Mouse (Mus musculus) heart, embryonic 11.5 days (tissue): ENCODE results near the gene Oosp1. TPM values are rescaled to one million over a fixed set of nuclear protein-coding genes. Genes with fewer than 3 reads are reported as not detected.

Experiments
- ATAC-seq: fragments of 200-750 bp; cut with Nextera tagmentation; replicated peaks from 2 replicates; pipeline ENCODE4 v1.8.0; 2017; ENCODE audit warnings: moderate library complexity; ENCODE audit not compliant: insufficient number of reproducible peaks, low FRiP score, low TSS enrichment
- H3K27ac ChIP-seq: fragments of 300-500 bp; sonication (generic); 2 replicates; pipeline ENCODE4 v1.5.1; 2014; ENCODE audit warnings: mild to moderate bottlenecking, low read depth, low read length
- H3K27me3 ChIP-seq: fragments of 300-500 bp; sonication (generic); 2 replicates; pipeline ENCODE4 v1.6.1; 2014; ENCODE audit warnings: mild to moderate bottlenecking, low read length, mixed read lengths; ENCODE audit not compliant: control insufficient read depth, insufficient read depth
- H3K36me3 ChIP-seq: fragments of 300-500 bp; sonication (generic); 2 replicates; pipeline ENCODE4 v1.6.1; 2014; ENCODE audit warnings: mild to moderate bottlenecking, low read length, moderate library complexity, mixed read lengths; ENCODE audit not compliant: control insufficient read depth, insufficient read depth
- H3K4me1 ChIP-seq: fragments of 300-500 bp; sonication (generic); 2 replicates; pipeline ENCODE4 v1.6.1; 2014; ENCODE audit warnings: low read length; ENCODE audit not compliant: control insufficient read depth, insufficient read depth
- H3K4me2 ChIP-seq: fragments of 300-500 bp; sonication (generic); 2 replicates; pipeline ENCODE4 v1.6.1; 2014; ENCODE audit warnings: mild to moderate bottlenecking, moderate library complexity
- H3K4me3 ChIP-seq: fragments of 300-500 bp; sonication (generic); 2 replicates; pipeline ENCODE4 v1.5.1; 2014; ENCODE audit warnings: low read depth, low read length
- H3K9ac ChIP-seq: fragments of 300-500 bp; sonication (generic); 2 replicates; pipeline ENCODE4 v1.6.1; 2014; ENCODE audit warnings: mild to moderate bottlenecking, low read depth, low read length, moderate library complexity
- H3K9me3 ChIP-seq: fragments of 300-500 bp; sonication (generic); replicated peaks from 2 replicates; pipeline ENCODE4 v1.6.1; 2016; ENCODE audit warnings: low read length; ENCODE audit not compliant: control insufficient read depth
- WGBS: fragments of 180-500 bp; shearing (Covaris S2); extraction: QIAGEN DNeasy Blood & Tissue Kit; methylation state at CpG from one replicate; pipeline ENCODE4 v1.1.7; 2014; ENCODE audit not compliant: insufficient replicate concordance; 5-methylcytosine and 5-hydroxymethylcytosine counted together
- polyA plus RNA-seq: library from polyadenylated mRNA; unstranded; fragments of >200 nt; fragmentation: Nextera tagmentation; extraction: Ambion mirVana; gene quantifications from 2 replicates; pipeline ENCODE4 v1.2.1, GENCODE M21; 2014

Gene Oosp1
- polyA plus RNA-seq, 1 experiment from 2014 or later: not detected

- no peak overlapping the region for H3K9ac ChIP-seq
- no peak overlapping the region for H3K27ac ChIP-seq
- 59% methylated on average over 4 of the region's 4 CpGs for WGBS
- ATAC-seq: no peak
- H3K36me3 ChIP-seq: no peaks in the 10 kb centered on the region
- H3K4me2 ChIP-seq: no peak overlapping the region
- H3K27me3 ChIP-seq: no peaks in the 10 kb centered on the region
- H3K4me1 ChIP-seq: no peaks in the 10 kb centered on the region
- H3K9me3 ChIP-seq: no peaks in the 10 kb centered on the region
- H3K4me3 ChIP-seq: no peak overlapping the region
These were observed 51.9 kb downstream of the Oosp1 start for GRCm38 (mm10) chr19:11639038-11639437.

DNA sequence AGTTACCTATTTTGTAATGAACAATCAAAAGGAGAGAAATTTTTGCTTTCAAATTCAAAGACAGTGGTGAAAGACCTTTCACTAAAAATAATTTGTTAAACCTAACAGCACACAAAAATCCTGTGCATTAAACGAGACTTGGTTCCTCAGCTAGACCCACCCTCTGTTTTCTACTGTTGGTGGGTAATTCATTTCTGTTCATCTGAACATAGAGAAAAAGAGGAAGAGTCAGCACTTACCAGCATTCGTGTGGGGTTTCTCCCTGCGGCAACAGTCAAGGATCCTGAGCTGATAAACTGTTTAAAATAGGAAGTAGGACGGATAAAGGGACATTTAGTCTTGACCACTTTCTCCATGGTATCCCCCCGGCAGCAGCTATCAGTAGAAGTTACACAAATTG, 55.4 kb downstream of the Oosp1 start:
- ATAC-seq: no peak
- 48% methylated on average over 5 of the region's 5 CpGs for WGBS

GRCm38 (mm10) chr19:11634330-11634729, 56.6 kb downstream of the Oosp1 start:
- no peak for ATAC-seq
- Histone ChIP-seq H3K9me3 (no peaks in the 10 kb centered on the region), H3K27me3 (no peaks in the 10 kb centered on the region), H3K4me1 (no peaks in the 10 kb centered on the region), H3K4me3 (no peak overlapping the region), H3K36me3 (no peaks in the 10 kb centered on the region), H3K4me2 (no peak overlapping the region), H3K9ac (no peak overlapping the region), H3K27ac (no peak overlapping the region)
- 59% methylated on average over 2 of the region's 2 CpGs for WGBS

More for the DNA sequence above, 55.4 kb downstream of the Oosp1 start:
- H3K4me2 ChIP-seq: no peak overlapping the region
- H3K4me3 ChIP-seq: no peak overlapping the region
- no peaks in the 10 kb centered on the region for H3K36me3 ChIP-seq
- H3K9me3 ChIP-seq: no peaks in the 10 kb centered on the region
- H3K27ac ChIP-seq: no peak overlapping the region
- no peak overlapping the region for H3K9ac ChIP-seq
- H3K4me1 ChIP-seq: no peaks in the 10 kb centered on the region
- no peaks in the 10 kb centered on the region for H3K27me3 ChIP-seq

DNA sequence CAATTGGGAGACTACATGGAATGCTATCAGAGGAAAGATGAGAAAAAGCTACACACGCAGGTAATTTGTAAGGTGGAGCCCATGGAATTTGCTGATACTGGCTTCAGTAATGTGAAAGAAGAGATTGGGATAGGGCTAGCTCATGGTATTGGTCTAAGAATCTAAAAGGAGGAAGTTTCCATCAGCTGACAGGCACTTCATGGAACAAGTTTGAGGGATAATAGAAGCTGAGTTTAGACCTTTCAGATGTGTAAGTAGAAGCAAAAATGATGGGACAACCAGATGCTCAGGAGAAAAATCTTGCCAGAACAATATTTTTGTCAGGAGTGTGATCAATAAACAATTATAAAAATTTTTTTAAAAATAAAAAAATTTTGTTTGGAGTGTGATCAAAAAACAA, 57.2 kb downstream of the Oosp1 start:
- no peak overlapping the region for H3K4me3 ChIP-seq
- no peak for ATAC-seq
- no peaks in the 10 kb centered on the region for H3K9me3 ChIP-seq
- no peaks in the 10 kb centered on the region for H3K27me3 ChIP-seq
- H3K27ac ChIP-seq: no peak overlapping the region
- WGBS: 76% methylated on average over 1 of the region's 1 CpGs
- no peaks in the 10 kb centered on the region for H3K36me3 ChIP-seq
- no peak overlapping the region for H3K4me2 ChIP-seq
- no peak overlapping the region for H3K9ac ChIP-seq
- no peaks in the 10 kb centered on the region for H3K4me1 ChIP-seq

GRCm38 (mm10) chr19:11625231-11625630, 65.7 kb downstream of the Oosp1 start:
- Histone ChIP-seq H3K27ac (no peak overlapping the region), H3K9me3 (no peaks in the 10 kb centered on the region), H3K4me3 (no peak overlapping the region), H3K9ac (no peak overlapping the region), H3K36me3 (no peaks in the 10 kb centered on the region), H3K4me1 (no peaks in the 10 kb centered on the region), H3K27me3 (no peaks in the 10 kb centered on the region), H3K4me2 (no peak overlapping the region)
- 66% methylated on average over 5 of the region's 5 CpGs for WGBS
- ATAC-seq: no peak

GRCm38 (mm10) chr19:11624800-11625199, 66.2 kb downstream of the Oosp1 start:
- ATAC-seq: no peak
- no peaks in the 10 kb centered on the region for H3K4me1 ChIP-seq
- no peaks in the 10 kb centered on the region for H3K27me3 ChIP-seq
- H3K27ac ChIP-seq: no peak overlapping the region
- H3K9me3 ChIP-seq: no peaks in the 10 kb centered on the region
- H3K36me3 ChIP-seq: no peaks in the 10 kb centered on the region
- H3K4me3 ChIP-seq: no peak overlapping the region
- no peak overlapping the region for H3K9ac ChIP-seq
- no peak overlapping the region for H3K4me2 ChIP-seq

GRCm38 (mm10) chr19:11623551-11623950, 67.4 kb downstream of the Oosp1 start, which contains the start of gene Ms4a2:
Gene Ms4a2, minus strand, starts transcription at chr19:11623719.
- Histone ChIP-seq H3K9me3 (no peaks in the 10 kb centered on the region), H3K4me3 (no peak within 1 kb of the TSS), H3K4me2 (no peak within 1 kb of the TSS), H3K9ac (no peak within 1 kb of the TSS), H3K27me3 (no peaks in the 10 kb centered on the region), H3K36me3 (no peaks in the 10 kb centered on the region), H3K4me1 (no peaks in the 10 kb centered on the region), H3K27ac (no peak within 1 kb of the TSS)
- ATAC-seq: no peak
- WGBS: 75% methylated on average over 2 of the region's 2 CpGs

GRCm38 (mm10) chr19:11617983-11618382, 73.0 kb downstream of the Oosp1 start:
- H3K9me3 ChIP-seq: no peaks in the 10 kb centered on the region
- no peaks in the 10 kb centered on the region for H3K36me3 ChIP-seq
- no peak overlapping the region for H3K27ac ChIP-seq
- no peak for ATAC-seq
- no peaks in the 10 kb centered on the region for H3K27me3 ChIP-seq
- H3K9ac ChIP-seq: no peak overlapping the region
- H3K4me3 ChIP-seq: no peak overlapping the region
- no peak overlapping the region for H3K4me2 ChIP-seq
- no peaks in the 10 kb centered on the region for H3K4me1 ChIP-seq
